Mouse (Mus musculus): Measurements from ENCODE around the gene Lyl1.

Lyl1 gene

DNA sequence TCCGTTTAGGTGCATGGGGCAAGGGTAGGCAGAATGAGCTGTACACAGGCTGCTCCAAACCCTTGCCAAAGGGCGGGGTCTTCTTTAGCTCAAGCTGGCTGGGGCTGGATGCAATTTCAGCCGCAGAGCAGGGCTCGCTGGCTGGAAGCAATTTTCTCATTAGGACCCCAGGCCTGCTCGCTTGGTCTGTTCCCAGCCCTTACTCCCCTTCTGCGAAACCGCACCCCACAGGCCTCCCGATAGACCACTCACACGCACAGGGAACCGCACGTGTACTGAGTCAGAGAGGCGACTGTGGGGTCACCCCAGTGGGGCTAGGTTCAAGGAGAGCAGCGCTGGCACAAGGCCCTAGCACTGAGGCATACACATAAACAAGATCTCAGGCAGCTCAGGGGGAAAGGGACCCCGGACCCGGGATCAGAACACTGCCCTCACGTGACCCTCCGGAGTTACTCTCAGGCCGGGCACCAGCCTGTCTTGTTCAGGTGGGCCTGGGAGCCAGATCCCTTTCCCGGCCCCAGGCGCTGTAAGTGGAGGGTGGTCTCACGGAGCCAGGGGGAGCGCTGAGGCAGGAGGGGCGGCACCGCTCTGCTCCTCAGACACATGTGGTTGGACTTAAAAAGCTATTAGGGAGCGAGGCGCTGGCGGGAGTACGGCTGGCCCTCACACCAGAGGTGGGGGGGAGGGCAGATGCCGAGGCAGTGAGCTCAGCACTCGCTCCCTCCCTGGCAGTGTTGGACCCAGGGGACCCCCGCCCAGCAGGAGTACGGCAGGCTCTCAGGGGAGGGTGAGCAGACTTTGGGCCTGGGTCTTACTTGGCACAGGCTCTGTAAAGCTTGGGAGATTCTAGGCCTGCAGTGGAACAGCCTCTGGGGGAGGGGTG lies 41.2 kb downstream of the Lyl1 start:
- DNase-seq (ENCODE audit: low read depth, low spot score), result peak; percentile 38

DNA sequence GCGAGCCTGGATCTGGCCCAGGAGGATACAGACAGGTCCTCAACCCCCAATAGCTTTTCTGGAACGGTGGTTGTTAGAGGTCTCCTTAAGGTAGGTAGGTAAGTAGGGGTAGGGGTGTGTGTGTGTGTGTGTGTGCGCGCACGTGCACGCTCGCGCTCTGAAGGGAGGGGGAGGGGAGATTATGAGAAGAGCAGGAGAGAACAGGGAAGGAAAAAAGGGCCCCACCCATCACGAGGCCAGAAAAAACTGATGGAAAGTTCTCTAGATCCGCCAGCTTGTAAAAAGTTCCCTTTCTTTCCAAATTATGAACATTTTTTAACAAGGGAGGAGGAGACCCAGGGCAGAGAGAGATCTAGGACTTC lies 41.8 kb downstream of the Lyl1 start:
- no peak for DNase-seq (ENCODE audit: low read depth, low spot score)

DNA sequence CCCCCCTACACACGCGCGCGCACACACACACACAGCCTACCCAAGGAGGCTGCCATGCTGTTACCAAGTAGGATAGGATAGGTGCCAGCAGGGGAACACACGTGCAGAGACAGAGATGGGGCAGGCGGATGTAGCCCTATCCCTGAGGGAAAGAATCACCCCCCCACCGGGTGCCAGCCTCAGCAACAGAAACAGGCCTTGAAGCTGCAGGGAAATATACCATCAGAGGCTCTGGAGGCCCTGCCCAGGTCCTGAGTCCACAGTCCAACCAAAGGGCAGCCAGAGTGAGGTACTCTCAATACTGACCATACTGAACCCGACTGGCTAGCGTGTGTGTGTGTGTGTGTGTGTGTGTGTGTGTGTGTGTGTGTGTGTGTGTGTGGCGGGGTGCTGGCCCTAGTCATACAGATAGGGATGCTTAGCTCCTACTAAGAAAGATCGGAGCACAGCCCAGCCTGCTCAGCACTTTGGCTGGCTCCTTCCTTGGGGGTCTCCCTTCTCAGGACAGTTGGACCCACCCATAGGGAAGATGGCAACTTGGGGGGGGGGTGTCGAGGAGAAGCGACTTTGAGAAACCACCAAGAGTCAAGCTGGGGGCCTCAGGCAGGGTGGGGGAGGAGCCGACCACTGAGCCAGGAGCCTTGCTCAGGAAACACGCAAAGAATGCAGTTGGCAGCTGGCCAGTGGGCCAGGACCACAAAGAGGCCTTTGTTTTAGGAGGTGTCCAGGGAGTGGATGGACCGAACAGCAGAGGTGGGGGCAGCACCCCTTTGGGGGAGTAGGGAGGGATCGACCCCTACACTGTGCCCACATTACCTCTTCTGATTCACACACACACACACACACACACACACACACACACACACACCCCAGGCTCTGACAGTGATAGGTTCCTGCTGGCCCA lies 42.5 kb downstream of the Lyl1 start:
- DNase-seq (ENCODE audit: low read depth, low spot score), result no peak

DNA sequence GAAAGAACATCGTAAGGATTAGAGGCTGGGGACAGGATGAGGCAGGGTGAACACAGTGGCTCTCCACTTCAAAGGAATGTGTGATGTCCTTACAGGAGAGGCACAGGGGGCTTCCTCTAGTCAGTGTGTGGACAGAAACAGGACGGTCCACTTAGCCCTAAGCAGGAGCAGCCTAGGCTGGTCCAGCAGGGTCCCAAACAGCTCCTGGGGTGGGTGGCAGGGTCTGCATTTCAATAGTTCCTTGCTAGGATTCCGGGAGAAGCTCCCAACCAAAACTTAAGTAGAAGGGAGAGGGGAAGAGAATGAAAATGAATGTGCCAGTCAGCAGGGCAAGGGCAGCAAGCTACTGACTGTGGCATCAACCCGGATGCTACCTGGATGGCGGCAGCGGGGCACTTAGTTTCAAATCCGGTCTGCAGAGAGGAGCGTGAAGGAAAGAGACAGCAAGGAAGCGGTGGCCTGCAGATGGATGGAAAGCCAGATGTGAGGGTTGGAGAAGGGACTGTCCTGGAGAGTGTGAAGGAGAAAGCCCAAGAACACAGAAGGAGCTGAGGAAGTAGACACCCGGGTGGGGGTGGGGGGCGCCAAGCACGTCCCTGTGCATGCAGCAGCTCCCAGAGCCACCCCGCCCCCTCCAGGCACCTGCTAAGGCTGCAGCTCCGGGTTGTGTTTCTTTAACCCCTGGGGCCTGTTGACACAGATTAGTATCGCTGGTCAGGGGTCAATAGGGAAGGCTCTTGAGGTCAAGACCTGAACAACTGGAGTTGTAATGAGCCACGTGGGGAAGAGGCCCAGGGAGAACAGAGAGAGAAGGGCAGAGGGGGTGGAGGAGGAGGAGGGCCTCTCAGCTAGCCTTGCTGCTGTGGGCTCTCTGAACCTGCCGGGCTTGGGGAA lies 44.0 kb downstream of the Lyl1 start:
- DNase-seq (ENCODE audit: low read depth, low spot score), result no peak

DNA sequence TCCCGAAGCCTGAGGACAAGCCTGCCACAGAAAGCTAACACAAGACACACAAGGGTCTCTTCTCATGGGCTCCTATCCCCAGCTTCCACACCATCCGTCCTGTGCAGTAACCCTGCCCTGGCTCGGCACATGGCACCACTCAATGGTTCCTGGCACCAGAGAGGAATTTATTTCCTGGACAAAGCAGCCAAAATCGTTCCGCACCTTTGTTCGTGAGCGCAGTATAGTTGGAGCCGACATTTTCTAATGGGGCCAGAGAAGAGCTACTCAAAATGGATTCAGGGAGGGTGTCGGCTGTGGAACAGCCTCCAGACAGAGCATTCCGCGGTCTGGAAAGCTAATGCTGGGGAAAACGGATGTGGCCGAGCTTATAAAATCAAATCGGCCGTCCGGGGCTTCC lies 48.3 kb downstream of the Lyl1 start:
- DNase-seq (ENCODE audit: low read depth, low spot score), result no peak

DNA sequence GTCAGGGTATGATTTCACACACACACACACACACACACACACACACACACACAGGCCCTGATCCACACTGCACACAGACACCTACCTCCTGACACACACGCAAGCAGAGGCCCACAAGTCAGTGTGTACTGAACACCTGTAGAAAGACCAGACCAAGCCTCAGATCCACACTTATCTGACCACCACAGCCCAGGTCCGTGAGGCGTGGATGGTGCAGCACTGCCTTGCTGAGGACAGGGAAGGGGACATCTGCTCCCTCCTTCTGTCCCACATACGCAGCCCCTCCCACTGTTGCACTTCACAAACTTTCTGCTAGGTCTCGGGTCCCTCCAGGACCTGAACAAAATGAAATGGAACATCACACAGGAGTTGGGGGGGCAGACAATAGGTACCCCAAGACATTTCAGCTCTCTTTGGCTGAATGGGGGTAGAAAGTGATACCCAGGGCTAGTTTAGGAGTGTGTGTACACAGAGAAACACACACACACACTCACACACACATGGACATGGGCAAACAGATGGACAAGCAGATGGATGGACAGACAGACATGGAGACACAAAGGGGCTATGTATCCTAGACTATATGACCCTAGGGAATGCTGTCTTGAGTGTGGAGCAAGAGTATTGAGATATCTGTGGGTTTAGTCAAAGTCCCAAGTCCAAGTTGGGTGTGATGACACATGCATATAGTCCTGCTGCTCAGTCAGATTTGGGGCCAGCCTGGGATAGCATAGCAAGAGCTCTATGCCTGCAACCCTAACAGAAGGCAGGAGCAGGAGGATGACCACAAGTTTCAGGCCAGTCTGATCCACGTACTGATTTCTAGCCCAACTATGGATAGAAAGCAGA lies 51.7 kb downstream of the Lyl1 start:
- DNase-seq (ENCODE audit: low read depth, low spot score), result no peak

All from WW6 (cell line).